Mouse (Mus musculus) forebrain, embryonic 16.5 days (tissue): Measurements from ENCODE around the gene Hspg2. TPM values are rescaled to one million over a fixed set of nuclear protein-coding genes. Genes with fewer than 3 reads are reported as not detected.
"Not testable (repeated sequence)": the region's sequence is repeated elsewhere in the genome, so short reads cannot be mapped to it uniquely, and the experiment has no call there.

ENCODE experiments used
- ATAC-seq: fragments of 200-750 bp; cut with Nextera tagmentation; 2 replicates; pipeline ENCODE4 v1.8.0; 2017; ENCODE audit warnings: mild to moderate bottlenecking, moderate library complexity
- H3K27ac ChIP-seq: fragments of 300-500 bp; sonication (generic); 2 replicates; pipeline ENCODE4 v1.5.1; 2014; ENCODE audit warnings: low read length, control low read depth
- H3K27me3 ChIP-seq: fragments of 300-500 bp; sonication (generic); replicated peaks from 2 replicates; pipeline ENCODE4 v1.6.1; 2014; ENCODE audit warnings: low read length; ENCODE audit not compliant: control insufficient read depth, insufficient read depth
- H3K36me3 ChIP-seq: fragments of 300-500 bp; sonication (generic); 2 replicates; pipeline ENCODE4 v1.6.1; 2014; ENCODE audit not compliant: control insufficient read depth, insufficient read depth
- H3K4me1 ChIP-seq: fragments of 300-500 bp; sonication (generic); replicated peaks from 2 replicates; pipeline ENCODE4 v1.6.1; 2014; ENCODE audit warnings: low read length; ENCODE audit not compliant: control insufficient read depth, insufficient read depth
- H3K4me2 ChIP-seq: fragments of 300-500 bp; sonication (generic); 2 replicates; pipeline ENCODE4 v1.6.1; 2014; ENCODE audit warnings: mild to moderate bottlenecking, low read length, control low read depth
- H3K4me3 ChIP-seq: fragments of 300-500 bp; sonication (generic); replicated peaks from 2 replicates; pipeline ENCODE4 v1.5.1; 2014; ENCODE audit warnings: mild to moderate bottlenecking, low read length, control low read depth
- H3K9ac ChIP-seq: fragments of 300-500 bp; sonication (generic); replicated peaks from 2 replicates; pipeline ENCODE4 v1.6.1; 2014; ENCODE audit warnings: low read depth, low read length, control low read depth
- H3K9me3 ChIP-seq: fragments of 300-500 bp; sonication (generic); 2 replicates; pipeline ENCODE4 v1.6.1; 2016; ENCODE audit warnings: low read length; ENCODE audit not compliant: control insufficient read depth
- WGBS: fragments of 180-500 bp; shearing (Covaris S2); extraction: QIAGEN DNeasy Blood & Tissue Kit; methylation state at CpG from one replicate; pipeline ENCODE4 v1.1.7; 2014; 5-methylcytosine and 5-hydroxymethylcytosine counted together
- polyA plus RNA-seq: library from polyadenylated mRNA; unstranded; fragments of >200 nt; fragmentation: Nextera tagmentation; extraction: Ambion mirVana; gene quantifications from 2 replicates; pipeline ENCODE4 v1.2.1, GENCODE M21; 2015

Hspg2 gene
- 3.2 and 4.9 TPM in 2 replicates for polyA plus RNA-seq

GRCm38 (mm10) chr4:137468260-137469080 is at the start of gene Hspg2:
Gene Hspg2, plus strand, starts transcription at chr4:137468769.
- WGBS: 0% methylated on average over 60 of the region's 72 CpGs
- no peaks in the 10 kb centered on the region for H3K36me3 ChIP-seq
- H3K4me3 ChIP-seq: peak within 1 kb of the TSS; percentile 43
- H3K9me3 ChIP-seq: no peaks in the 10 kb centered on the region
- H3K27me3 ChIP-seq: no peaks in the 10 kb centered on the region
- H3K4me2 ChIP-seq: peak within 1 kb of the TSS; percentile 84
- H3K27ac ChIP-seq: no peak within 1 kb of the TSS
- peak within 1 kb of the TSS; percentile 41 for H3K9ac ChIP-seq
- ATAC-seq: peak; percentile 89
- peaks cover 13% of the 10 kb centered on the region for H3K4me1 ChIP-seq

GRCm38 (mm10) chr4:137430502-137430901 is 38.1 kb upstream of the Hspg2 start, which contains the start of gene Cela3b:
Gene Cela3b, minus strand, starts transcription at chr4:137430540.
- H3K36me3 ChIP-seq: no peaks in the 10 kb centered on the region
- H3K9me3 ChIP-seq: no peaks in the 10 kb centered on the region
- no peaks in the 10 kb centered on the region for H3K4me1 ChIP-seq
- 93% methylated on average over 4 of the region's 4 CpGs for WGBS
- no peak within 1 kb of the TSS for H3K9ac ChIP-seq
- no peak within 1 kb of the TSS for H3K4me3 ChIP-seq
- ATAC-seq: no peak
- H3K27ac ChIP-seq: no peak within 1 kb of the TSS
- H3K4me2 ChIP-seq: no peak within 1 kb of the TSS
- H3K27me3 ChIP-seq: no peaks in the 10 kb centered on the region

GRCm38 (mm10) chr4:137432700-137433550 is 35.6 kb upstream of the Hspg2 start:
- not testable (repeated sequence) for H3K36me3 ChIP-seq, H3K27me3 ChIP-seq, H3K27ac ChIP-seq, H3K4me2 ChIP-seq, H3K4me3 ChIP-seq, ATAC-seq, H3K9me3 ChIP-seq, H3K9ac ChIP-seq, H3K4me1 ChIP-seq
- WGBS: 82% methylated on average over 10 of the region's 10 CpGs

GRCm38 (mm10) chr4:137436979-137437669 is 31.4 kb upstream of the Hspg2 start:
- H3K36me3 ChIP-seq: no peaks in the 10 kb centered on the region
- 86% methylated on average over 8 of the region's 8 CpGs for WGBS
- ATAC-seq: no peak
- H3K4me3 ChIP-seq: no peak overlapping the region
- no peaks in the 10 kb centered on the region for H3K9me3 ChIP-seq
- no peaks in the 10 kb centered on the region for H3K4me1 ChIP-seq
- no peak overlapping the region for H3K4me2 ChIP-seq
- H3K27me3 ChIP-seq: no peaks in the 10 kb centered on the region
- no peak overlapping the region for H3K9ac ChIP-seq
- no peak overlapping the region for H3K27ac ChIP-seq

- no peak overlapping the region for H3K4me3 ChIP-seq
- H3K36me3 ChIP-seq: no peaks in the 10 kb centered on the region
- no peak overlapping the region for H3K4me2 ChIP-seq
- H3K9ac ChIP-seq: no peak overlapping the region
- no peaks in the 10 kb centered on the region for H3K27me3 ChIP-seq
- H3K27ac ChIP-seq: no peak overlapping the region
- no peak for ATAC-seq
- WGBS: 88% methylated on average over 8 of the region's 8 CpGs
- H3K4me1 ChIP-seq: no peaks in the 10 kb centered on the region
- no peaks in the 10 kb centered on the region for H3K9me3 ChIP-seq
Observed at GRCm38 (mm10) chr4:137438842-137439241, 29.7 kb upstream of the Hspg2 start.

GRCm38 (mm10) chr4:137441332-137441731 is 27.2 kb upstream of the Hspg2 start:
- Histone ChIP-seq H3K4me3 (no peak overlapping the region), H3K27me3 (no peaks in the 10 kb centered on the region), H3K36me3 (no peaks in the 10 kb centered on the region), H3K9me3 (no peaks in the 10 kb centered on the region), H3K27ac (no peak overlapping the region), H3K4me2 (no peak overlapping the region), H3K4me1 (no peaks in the 10 kb centered on the region), H3K9ac (no peak overlapping the region)
- no peak for ATAC-seq
- WGBS: 83% methylated on average over 4 of the region's 4 CpGs

GRCm38 (mm10) chr4:137443625-137444024 is 24.9 kb upstream of the Hspg2 start:
- WGBS: 31% methylated on average over 5 of the region's 5 CpGs
- Histone ChIP-seq H3K36me3 (no peaks in the 10 kb centered on the region), H3K9me3 (no peaks in the 10 kb centered on the region), H3K4me2 (peak overlapping the region; percentile 24), H3K27me3 (no peaks in the 10 kb centered on the region), H3K4me1 (peaks cover 8% of the 10 kb centered on the region), H3K4me3 (no peak overlapping the region), H3K27ac (no peak overlapping the region), H3K9ac (no peak overlapping the region)
- no peak for ATAC-seq

GRCm38 (mm10) chr4:137445881-137446280 is 22.7 kb upstream of the Hspg2 start:
- H3K4me3 ChIP-seq: no peak overlapping the region
- ATAC-seq: no peak
- H3K4me2 ChIP-seq: no peak overlapping the region
- 93% methylated on average over 4 of the region's 4 CpGs for WGBS
- H3K36me3 ChIP-seq: no peaks in the 10 kb centered on the region
- H3K9ac ChIP-seq: no peak overlapping the region
- no peaks in the 10 kb centered on the region for H3K9me3 ChIP-seq
- H3K27me3 ChIP-seq: no peaks in the 10 kb centered on the region
- H3K27ac ChIP-seq: no peak overlapping the region
- H3K4me1 ChIP-seq: peaks cover 10% of the 10 kb centered on the region
